Mouse (Mus musculus): ENCODE measurements around the gene Slc25a39.
A peak's percentile ranks its signal among the peaks of the same experiment; 100 is the strongest.

The Slc25a39 gene

DNA sequence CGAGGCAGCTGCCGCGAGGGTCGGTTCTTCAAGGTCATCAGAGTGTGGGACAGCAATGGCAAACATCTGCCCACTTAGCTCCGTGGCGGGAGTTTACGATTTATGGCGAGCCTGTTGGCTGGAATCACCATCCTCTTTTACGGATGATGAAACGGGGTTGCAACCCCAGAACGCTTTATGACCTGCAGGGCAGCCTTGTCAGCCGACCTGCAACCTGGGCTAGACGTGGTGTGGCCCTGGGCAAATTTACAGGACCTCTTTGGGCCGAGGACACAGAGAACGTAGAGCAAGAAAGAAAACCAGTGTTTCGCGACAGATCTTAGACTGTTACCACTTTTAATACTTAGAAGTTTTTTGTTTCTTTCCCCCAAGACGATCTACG, at the start of gene Slc25a39:
TSS of gene Slc25a39 (minus strand) at position 113 of the 382 bp plus-strand sequence.
- no peak for DNase-seq (ENCODE audit: low read depth, low spot score)

DNA sequence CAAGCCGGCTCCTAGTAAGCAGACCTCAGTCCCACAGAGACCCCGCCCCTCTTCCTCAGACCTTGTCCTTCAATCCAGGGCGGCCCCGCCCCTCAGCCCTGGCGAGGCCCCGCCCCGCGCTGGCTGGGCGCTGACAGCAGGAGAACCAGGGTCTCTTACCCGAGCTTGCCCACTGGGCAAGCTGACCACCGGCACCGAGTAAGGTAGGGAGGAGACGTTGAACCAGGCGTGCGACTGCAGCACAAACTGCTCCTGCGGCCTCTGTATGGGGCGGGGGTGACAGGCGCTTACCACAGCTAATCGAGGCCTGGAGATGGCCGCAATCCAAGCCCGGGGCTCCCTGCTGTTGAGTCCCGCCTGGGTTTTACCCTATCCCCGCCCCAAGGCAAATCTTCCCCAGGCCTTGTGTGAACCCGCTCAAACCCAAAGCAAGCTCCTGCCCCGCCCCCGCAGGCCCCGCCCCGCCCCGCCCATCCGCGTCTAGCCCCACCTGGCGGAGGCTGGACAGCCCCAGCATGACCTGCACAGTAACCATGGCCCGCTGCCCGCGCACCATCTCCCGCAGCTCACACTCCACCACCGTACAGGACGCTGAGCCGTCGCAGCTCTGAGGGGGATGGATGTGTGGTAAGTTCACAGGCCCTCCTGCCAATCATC, 48.1 kb upstream of the Slc25a39 start:
- peak; percentile 74 for DNase-seq (ENCODE audit: low read depth, low spot score)

DNA sequence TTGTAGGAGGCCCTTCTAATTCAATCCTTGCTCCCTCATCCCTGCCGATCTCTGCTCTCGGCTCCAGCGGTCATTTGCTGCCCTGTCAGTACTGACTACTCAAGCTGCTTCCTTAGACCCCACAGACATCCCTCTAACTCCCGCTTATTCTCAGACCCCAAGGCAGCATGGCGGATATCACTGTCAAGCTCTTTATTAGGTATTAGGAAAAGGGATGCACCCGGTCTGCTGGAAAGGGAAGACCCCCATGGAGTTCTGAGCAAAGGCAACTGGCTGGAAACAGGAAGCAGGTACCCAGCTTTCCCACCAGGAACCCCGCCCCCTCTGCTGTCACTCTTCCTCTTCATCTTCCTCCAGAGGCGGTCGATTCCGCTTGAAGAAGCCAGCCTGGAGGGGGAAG, 45.4 kb upstream of the Slc25a39 start:
- DNase-seq (ENCODE audit: low read depth, low spot score): no peak

DNA sequence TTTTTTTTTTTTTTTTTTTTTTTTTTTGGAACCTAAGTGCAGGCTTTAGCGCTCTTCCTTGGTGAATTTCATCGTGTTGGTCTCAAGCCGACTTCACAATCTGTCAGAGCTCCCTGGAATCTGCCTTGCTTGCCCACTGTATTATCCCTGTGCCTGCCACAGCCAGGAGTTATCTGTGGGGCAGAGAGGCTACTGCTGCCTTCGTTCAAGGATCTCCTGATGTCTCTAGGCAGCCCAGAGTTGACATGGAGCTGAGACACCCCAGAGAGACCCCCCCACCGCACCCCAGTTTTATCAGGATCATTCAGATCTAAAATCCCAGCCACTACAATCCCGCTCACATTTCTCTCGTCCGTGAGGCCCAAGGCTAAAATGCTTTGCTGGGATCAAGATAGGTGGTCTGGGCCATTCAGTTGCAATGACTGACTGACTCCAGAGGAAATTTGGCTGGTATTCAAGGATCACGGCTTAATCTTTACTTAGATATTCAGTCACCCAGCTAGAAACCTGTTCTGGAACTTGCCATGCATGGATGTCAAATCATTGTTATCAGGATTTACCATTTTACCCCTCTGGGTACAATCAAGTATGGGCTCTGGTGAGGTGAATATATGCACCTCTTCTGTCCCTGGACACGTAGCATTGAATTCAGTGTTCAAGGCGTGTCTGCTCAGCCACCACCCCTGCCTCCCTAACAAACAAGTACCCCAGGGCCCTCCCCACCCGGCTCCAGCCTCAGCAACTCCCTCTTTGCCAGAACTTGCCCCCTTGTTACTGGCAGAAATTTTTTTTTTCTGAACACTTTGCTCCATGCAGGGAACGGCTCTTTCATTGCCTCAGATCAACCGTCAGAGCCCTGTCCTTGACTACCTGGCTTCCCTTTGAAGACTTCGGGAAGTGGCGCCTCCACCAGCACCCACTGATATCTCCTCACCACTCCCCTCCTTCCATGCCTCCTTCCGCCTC, 41.6 kb upstream of the Slc25a39 start:
- no peak for DNase-seq (ENCODE audit: low read depth, low spot score)

DNA sequence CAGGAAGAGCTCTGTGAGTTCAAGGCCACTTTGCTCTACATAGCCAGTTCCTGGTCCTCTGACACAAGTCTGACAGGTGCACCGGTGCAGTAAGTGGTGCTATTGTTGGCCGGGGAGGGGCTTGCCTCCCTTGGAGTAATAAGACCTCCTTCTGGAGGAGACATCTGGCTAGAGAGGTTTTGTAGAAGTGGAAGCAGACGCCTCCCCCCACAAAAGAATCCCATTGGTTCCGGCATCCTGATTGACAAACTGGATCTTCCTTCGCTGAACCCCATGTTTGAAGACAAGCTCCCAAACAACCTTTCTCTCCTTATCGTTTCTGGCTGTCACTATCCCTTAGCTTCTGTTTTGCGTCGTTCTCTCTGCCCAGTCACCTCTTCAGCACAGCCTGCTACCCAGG, 40.6 kb upstream of the Slc25a39 start:
- DNase-seq (ENCODE audit: low read depth, low spot score): no peak

DNA sequence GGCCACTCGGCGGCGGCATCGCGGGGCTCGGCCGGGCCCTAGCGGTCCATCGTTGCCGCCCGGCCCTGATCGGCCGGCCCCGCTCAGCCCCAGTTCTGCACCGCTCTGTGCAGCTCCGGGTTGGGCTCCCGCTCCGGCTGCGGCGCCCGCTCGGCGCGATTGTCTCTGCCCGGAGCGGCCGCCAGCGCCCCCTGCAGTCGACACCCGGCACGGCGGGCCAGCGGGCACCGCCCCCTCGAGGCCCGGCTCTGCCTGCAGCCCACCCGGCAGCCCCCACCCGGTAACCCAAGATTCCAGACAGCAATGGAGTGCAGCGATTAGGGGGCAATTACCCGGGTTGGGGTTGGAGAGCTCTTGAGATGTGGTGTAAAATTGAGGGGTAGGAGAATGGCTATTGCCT, 39.8 kb upstream of the Slc25a39 start, which contains the start of gene Fam171a2:
TSS of gene Fam171a2 (minus strand) at position 186 of the 400 bp plus-strand sequence.
- peak; percentile 83 for DNase-seq (ENCODE audit: low read depth, low spot score)

DNA sequence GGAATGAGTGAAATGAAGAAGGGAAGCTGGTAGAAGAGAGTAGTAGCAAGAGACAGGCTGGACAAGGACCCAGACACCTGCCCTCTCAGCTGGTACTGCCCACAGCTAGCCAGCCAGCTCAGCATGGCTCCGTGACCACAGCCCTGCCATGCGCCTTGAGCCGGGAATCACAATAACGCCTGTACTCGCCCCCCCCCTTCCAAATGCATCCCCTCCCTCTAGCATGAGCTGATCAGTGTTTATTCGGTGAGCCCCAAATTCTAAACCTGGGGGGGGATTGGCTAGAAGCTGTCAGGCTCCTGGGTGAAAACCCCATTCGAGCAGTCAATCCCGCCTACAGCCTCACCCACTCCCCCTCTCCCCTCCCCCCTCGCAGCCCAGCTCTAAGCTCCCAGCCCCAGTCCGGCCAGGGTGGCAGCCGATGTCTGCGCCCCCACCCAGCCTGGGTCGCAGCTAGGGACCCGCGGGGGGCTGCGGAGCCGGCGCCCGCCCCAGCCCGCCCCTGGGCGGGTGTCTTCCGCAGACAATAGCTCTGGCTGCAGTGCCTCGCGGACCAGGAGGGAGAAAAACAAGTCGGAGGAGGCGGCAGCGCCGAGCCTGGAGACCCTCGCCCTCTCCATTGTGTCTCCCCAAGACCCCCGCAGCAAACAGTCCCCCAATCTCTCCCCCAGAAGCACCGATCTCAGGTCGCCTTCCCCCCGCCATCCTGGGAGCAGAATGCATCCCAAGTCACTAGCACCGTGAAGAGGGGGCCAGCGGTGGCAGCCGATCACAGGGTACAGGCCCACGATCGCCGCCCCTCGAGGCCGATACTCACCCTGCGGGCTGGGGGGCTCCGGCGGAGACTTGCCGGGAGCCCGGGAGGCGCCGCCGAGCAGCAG, 39.1 kb upstream of the Slc25a39 start:
- DNase-seq (ENCODE audit: low read depth, low spot score): no peak

DNA sequence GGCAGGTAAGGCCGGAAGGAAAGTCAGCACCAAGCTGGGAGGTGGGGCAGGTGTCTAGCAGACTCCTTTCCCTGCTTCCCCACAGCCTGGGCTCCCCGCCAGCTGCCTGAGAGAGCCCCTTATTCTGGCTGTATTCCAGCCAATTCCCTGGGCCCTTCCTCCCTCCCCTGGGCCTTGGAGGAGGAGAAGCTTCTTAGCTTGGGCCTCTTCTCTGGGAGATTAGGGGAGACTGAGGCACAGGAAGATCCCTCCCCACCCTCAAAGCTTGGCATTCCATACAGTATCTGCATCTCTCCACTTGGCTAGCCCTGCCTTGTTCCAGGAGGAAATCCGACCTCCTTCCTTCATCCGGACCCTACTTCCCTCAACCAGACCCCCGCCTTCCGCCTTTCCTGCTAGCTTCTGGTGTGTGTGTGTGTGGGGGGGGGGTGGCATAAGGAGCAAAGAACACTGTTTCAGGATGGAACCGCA, 38.2 kb upstream of the Slc25a39 start:
- DNase-seq (ENCODE audit: low read depth, low spot score): no peak

DNA sequence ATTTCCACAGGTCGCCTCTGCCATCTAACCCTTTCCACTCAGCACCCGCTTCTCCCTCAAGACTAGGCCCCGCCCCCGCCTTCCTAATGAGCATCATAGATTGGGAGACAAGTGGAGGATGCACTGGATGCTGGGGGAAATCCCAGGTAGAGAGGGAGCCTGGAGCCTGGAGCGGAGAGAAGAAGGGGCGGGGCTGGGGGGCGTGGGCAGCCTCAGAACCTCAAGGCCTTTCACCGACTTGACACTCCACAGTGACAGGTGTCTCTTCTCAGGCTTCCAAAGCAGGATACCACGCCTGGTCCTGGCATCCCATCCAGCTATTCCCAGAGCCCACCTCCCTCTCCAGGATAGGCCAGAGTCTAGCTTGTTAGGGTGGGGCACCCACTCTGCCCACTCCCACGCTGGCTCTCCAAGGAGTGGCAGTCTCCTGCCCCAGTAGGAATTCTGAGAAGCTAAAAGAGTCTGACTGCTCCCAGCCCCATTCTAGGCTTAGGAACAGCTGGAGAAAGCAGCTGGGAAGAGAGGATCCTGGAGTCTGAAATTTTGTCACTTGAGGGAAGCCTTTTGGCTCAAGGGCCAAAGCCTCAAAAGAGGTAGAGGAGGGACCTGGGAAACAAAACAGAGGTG, 37.6 kb upstream of the Slc25a39 start:
- DNase-seq (ENCODE audit: low read depth, low spot score): no peak

DNA sequence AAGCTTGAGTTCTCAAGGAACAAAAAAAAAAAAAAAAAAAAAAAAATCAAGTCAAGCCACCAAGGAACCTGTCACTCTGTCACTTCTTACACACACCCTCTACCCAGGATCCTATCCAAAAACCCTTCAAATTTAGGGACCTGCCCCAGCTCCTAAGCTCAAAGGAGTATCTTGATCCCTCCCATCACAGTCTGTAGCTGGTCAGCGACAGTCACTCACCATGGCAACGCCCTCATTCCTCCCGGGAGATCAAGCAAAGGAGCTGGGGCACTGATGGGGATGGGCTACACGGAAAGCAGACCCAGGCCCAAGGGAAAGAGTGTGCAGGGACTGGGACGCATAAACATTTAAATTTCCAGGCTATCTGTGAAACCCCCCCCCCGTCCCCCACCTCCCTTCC, 37.0 kb upstream of the Slc25a39 start:
- DNase-seq (ENCODE audit: low read depth, low spot score): no peak

DNA sequence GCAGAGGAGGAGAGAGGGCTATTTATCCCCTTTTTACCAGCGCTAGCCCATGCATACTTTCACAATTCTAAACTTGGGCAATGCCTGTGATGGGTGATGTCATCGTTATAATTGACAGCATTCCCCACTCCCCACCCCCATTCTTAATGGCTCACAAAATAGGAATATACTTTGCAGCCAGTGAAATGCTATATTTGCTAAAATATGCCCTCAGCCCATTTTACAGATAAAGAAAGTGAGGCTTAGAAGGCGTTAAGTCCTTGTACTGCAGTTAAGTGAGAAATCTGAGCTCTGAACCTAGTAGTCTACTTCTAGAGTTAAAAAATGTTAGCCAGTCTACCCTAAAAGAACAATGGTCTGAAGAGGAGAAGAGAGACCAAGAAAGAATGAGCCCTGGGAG, 36.6 kb upstream of the Slc25a39 start:
- DNase-seq (ENCODE audit: low read depth, low spot score): no peak

DNA sequence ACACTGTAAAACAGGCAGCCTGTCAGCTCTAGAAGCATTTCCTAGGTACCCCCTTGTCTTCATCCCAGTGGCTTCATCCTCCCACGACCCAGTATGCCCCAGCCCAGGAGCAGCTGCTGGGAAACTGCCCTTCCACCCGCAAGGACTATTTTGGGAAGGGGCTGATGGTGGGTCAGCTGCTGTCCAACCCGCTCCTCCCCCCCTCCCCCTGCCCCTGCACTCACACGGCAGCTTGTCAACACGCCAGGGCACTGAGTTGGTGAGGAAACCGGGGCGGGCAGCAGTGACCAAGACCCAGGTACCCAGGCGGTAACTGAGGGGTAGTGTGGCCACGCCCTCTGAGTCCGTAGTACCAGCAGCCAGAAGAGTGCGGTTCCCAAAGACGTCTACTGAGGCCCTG, 36.0 kb upstream of the Slc25a39 start:
- no peak for DNase-seq (ENCODE audit: low read depth, low spot score)

DNA sequence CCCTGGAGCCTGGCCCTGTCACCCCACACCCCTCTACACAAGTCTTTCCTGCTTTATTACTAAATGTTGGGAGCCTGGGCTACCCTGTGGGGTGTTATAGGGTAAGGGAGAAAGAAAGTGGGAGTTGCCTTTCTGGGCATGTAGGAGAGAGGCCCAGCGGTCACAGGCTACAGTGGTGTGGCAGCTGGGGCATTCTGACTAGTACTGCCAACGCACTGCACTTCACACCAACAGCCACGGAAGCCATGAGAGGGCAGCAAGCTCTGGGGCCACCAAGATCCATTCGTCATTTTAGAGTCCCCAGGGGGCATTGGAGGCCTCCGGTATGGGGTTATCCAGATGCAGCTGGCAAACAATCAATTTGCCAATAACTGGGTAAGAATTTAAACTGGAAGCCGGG, 34.3 kb upstream of the Slc25a39 start:
- no peak for DNase-seq (ENCODE audit: low read depth, low spot score)

DNA sequence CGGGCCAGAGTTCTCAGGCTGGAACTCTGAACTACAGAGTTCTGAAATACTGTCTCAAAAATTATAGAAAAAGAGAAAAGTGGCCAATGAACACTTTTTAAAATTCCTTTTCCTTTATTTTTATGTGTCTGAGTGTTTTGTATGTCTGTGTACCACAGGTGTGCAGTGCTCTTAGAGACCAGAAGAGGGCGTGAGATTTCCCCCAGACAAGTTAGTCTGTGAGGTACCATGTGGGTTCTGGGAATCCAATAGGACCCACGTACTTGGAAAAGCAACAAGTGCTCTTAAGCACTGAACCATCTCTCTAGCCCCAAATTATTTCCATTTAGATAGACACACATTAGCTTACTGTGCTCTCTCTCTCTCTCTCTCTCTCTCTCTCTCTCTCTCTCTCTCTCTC, 33.7 kb upstream of the Slc25a39 start:
- DNase-seq (ENCODE audit: low read depth, low spot score): no peak

DNA sequence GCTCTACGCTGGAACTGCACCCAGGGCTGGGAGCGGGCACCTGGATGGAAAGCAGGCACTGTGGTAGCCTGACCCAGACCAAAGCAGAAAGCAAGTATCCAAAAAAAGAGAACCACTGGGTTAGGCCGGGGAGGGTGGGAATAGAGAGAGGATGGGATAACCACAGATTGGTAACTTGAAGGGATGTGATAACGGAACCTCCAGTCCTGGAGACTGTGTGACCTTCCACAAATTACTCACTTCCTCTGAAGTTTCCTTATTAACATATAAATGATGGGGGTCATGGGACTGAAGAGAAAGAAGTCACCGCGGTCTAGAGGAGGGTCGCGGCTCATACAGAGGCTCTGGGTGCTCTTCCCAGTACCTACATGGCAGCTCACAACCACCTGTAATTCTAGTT, 32.5 kb upstream of the Slc25a39 start:
- no peak for DNase-seq (ENCODE audit: low read depth, low spot score)

DNA sequence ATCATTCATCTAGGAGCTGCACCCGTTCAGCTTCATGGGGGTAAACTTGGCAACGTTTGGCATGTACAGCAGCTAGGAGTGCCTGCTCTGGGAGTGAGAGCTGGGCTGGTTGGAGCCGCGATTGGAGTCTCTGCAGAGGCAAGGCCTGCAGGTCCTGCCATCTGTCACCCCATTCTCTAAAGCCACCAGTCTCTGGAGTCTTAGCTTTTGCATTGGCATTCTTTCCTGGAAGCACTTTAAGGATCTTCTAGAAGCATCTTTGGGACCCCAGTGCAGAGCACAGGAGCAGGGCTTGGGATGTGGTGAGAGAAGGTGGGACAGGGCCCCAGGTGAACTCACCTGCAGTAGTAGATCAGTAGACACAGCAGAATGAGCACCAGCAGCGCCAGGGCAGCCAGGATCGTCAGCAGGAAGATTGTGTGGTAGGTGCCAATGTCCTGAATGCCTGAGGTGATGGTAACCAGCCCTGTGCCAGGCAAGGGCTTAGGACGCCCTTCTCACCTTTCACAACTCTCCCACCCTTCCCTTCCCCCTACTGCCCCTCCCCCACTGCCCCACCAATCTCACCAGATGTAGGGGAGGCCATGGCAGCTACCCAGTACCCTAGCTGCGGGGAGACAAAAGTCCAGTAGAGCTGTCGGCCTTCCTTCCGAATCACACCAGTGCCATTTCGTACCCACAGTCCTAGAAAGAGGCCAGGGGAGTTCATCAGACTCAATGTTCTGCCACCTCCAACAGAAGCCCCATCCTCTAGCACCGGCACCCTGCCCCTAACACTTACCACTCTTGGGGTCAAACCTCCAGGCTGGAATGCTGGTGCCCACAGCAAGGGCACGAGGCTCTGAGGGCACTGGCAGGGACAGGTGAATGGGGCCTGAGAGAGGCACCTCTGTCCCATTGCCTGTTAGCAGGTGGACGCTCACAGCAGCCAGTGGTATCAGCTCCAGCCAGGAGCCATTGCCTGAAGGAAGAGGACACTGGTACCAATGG, 31.6 kb upstream of the Slc25a39 start:
- no peak for DNase-seq (ENCODE audit: low read depth, low spot score)

DNA sequence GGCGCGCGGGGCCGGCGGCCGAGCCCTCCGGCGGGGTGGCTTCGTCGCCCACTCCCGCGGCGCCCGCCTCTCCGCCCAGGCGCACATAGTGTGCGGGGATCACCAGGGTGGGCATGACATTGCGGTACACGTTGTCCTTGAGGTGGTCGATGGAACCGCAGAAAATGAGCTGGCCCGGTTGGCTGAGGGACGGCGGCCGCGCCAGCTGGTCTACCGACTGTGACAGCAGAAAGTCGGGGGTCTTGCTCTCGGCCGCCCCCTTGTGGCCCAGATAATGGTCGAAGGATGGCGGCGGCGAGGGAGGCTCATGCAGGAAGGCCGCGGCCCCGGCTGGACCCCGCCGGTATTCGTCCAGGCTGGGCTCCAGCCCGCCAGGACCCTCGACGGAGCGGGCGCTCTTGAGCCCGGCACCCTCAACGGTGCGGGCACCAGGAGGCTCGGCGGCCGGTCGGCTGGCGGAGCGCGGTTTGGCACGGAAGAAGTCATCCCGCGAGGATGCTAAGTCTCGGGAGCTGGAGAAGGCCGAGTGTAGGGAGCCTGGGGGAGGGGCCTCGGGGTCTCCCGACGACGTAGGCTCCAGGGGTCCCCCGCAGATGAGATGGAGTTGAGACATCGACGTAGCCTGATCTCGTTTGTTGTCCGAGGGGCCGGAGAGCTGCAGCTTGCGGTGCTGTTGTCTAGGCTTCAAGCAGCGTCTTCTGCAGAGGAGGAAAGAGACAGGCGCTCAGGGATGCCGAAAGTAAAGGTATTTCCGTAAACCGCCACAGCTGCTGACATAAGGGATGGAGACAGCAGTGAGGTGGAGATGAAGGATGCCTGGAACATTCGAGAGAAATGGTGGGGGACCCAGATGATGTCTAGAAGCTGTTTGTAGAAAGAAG, 30.7 kb upstream of the Slc25a39 start:
- DNase-seq (ENCODE audit: low read depth, low spot score): peak; percentile 83

DNA sequence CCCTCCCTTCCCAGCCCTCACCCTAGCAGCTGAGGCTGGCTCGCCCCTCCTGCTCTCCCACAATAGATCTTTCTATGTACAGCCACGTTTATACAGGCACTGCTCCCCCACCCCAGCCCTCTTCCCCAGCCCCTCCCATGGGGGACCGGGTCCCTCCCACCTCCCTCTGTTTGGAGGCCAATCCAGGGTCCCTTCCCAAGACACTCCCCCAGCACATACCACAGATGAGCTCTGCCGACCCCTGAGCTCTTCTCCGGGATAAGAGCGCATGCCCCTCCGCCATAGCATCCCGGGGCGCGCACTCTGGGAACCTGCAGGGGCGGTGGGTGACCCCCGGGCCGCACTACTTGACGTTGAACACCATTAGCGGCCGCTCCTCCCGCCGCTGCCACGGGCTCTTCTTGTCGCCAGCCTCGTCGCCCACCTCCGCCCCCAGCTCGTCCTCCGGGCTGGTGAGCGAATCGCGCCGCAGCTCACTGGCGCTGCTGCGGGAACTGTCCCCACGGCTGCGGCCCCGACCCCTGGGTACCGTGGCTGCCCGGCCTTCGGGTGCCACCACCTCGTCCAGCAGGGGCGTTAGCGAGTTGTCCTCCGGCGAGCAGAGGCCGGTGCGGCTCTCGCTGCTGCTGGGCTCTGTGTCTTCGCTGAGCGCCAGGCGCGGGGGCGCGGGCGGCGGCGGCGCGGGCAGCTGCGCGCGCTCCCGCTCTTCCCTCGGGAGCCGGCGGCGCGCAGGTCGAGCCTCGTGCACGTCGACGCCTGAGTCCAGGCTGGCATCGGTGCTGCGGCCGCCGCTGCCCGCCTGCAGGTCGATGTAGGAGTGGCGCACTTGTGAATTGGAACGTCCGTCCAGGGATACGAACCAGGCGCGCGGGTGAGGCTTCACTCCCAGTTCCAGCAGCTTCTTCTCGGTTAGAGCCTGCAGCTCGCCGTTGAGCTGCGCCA, 29.6 kb upstream of the Slc25a39 start:
- DNase-seq (ENCODE audit: low read depth, low spot score): peak; percentile 56

Data from forelimb bud, embryonic 11.5 days (tissue).